Mouse (Mus musculus): ENCODE measurements at regions not wholly inside any gene's neighbourhood (a gene's known extent, or its start where the extent isn't known, plus 50 kb on each side); places are given as distances from the start of the nearest gene placed in this dataset.

GRCm38 (mm10) chr3:143985349-143986199 lies 219.4 kb downstream of the Lmo4 start:
- Histone ChIP-seq H3K27ac (ENCODE audit: low read depth, low read length) (no peak overlapping the region), H3K4me1 (replicated peaks; ENCODE audit: control insufficient read depth, insufficient read depth, low read length) (no peaks in the 10 kb centered on the region), H3K36me3 (ENCODE audit: control insufficient read depth, insufficient read depth, low read length) (no peaks in the 10 kb centered on the region), H3K9me3 (ENCODE audit: control insufficient read depth, low read length) (no peaks in the 10 kb centered on the region), H3K9ac (ENCODE audit: low read depth, low read length) (no peak overlapping the region), H3K4me2 (no peak overlapping the region), H3K4me3 (ENCODE audit: low read depth, low read length) (no peak overlapping the region), H3K27me3 (replicated peaks; ENCODE audit: control insufficient read depth, insufficient read depth, low read length) (no peaks in the 10 kb centered on the region)
- ATAC-seq (replicated peaks; ENCODE audit: low FRiP score) (no peak), DNase-seq (ENCODE audit: low spot score) (no peak)
- WGBS: 77% methylated on average over 6 of the region's 6 CpGs

GRCm38 (mm10) chr3:143978703-143979102 lies 226.3 kb downstream of the Lmo4 start:
- DNase-seq (ENCODE audit: low spot score) (no peak), ATAC-seq (replicated peaks; ENCODE audit: low FRiP score) (no peak)
- no peak overlapping the region for H3K4me3 ChIP-seq (ENCODE audit: low read depth, low read length)
- WGBS: 84% methylated on average over 2 of the region's 2 CpGs
- no peaks in the 10 kb centered on the region for H3K4me1 ChIP-seq (replicated peaks; ENCODE audit: control insufficient read depth, insufficient read depth, low read length)
- H3K9ac ChIP-seq (ENCODE audit: low read depth, low read length): no peak overlapping the region
- no peaks in the 10 kb centered on the region for H3K9me3 ChIP-seq (ENCODE audit: control insufficient read depth, low read length)
- H3K4me2 ChIP-seq: no peak overlapping the region
- H3K27me3 ChIP-seq (replicated peaks; ENCODE audit: control insufficient read depth, insufficient read depth, low read length): no peaks in the 10 kb centered on the region
- H3K27ac ChIP-seq (ENCODE audit: low read depth, low read length): no peak overlapping the region
- H3K36me3 ChIP-seq (ENCODE audit: control insufficient read depth, insufficient read depth, low read length): no peaks in the 10 kb centered on the region

GRCm38 (mm10) chr3:143977886-143978447 lies 227.1 kb downstream of the Lmo4 start:
- 82% methylated on average over 7 of the region's 7 CpGs for WGBS
- no peaks in the 10 kb centered on the region for H3K36me3 ChIP-seq (ENCODE audit: control insufficient read depth, insufficient read depth, low read length)
- no peak overlapping the region for H3K4me2 ChIP-seq
- ATAC-seq (replicated peaks; ENCODE audit: low FRiP score) (no peak), DNase-seq (ENCODE audit: low spot score) (no peak)
- H3K9ac ChIP-seq (ENCODE audit: low read depth, low read length): no peak overlapping the region
- H3K27me3 ChIP-seq (replicated peaks; ENCODE audit: control insufficient read depth, insufficient read depth, low read length): no peaks in the 10 kb centered on the region
- no peaks in the 10 kb centered on the region for H3K4me1 ChIP-seq (replicated peaks; ENCODE audit: control insufficient read depth, insufficient read depth, low read length)
- H3K27ac ChIP-seq (ENCODE audit: low read depth, low read length): no peak overlapping the region
- H3K4me3 ChIP-seq (ENCODE audit: low read depth, low read length): no peak overlapping the region
- no peaks in the 10 kb centered on the region for H3K9me3 ChIP-seq (ENCODE audit: control insufficient read depth, low read length)

GRCm38 (mm10) chr3:143973582-143973981 lies 231.4 kb downstream of the Lmo4 start:
- WGBS: 73% methylated on average over 9 of the region's 9 CpGs
- no peak for ATAC-seq (replicated peaks; ENCODE audit: low FRiP score)
- H3K9me3 ChIP-seq (ENCODE audit: control insufficient read depth, low read length): no peaks in the 10 kb centered on the region
- no peaks in the 10 kb centered on the region for H3K36me3 ChIP-seq (ENCODE audit: control insufficient read depth, insufficient read depth, low read length)
- no peak for DNase-seq (ENCODE audit: low spot score)
- H3K9ac ChIP-seq (ENCODE audit: low read depth, low read length): no peak overlapping the region
- H3K4me2 ChIP-seq: no peak overlapping the region
- H3K27me3 ChIP-seq (replicated peaks; ENCODE audit: control insufficient read depth, insufficient read depth, low read length): no peaks in the 10 kb centered on the region
- no peaks in the 10 kb centered on the region for H3K4me1 ChIP-seq (replicated peaks; ENCODE audit: control insufficient read depth, insufficient read depth, low read length)
- H3K4me3 ChIP-seq (ENCODE audit: low read depth, low read length): no peak overlapping the region
- H3K27ac ChIP-seq (ENCODE audit: low read depth, low read length): no peak overlapping the region

GRCm38 (mm10) chr3:143972351-143972750 lies 232.7 kb downstream of the Lmo4 start:
- H3K9ac ChIP-seq (ENCODE audit: low read depth, low read length): no peak overlapping the region
- H3K27ac ChIP-seq (ENCODE audit: low read depth, low read length): no peak overlapping the region
- H3K36me3 ChIP-seq (ENCODE audit: control insufficient read depth, insufficient read depth, low read length): no peaks in the 10 kb centered on the region
- DNase-seq (ENCODE audit: low spot score) (no peak), ATAC-seq (replicated peaks; ENCODE audit: low FRiP score) (no peak)
- H3K9me3 ChIP-seq (ENCODE audit: control insufficient read depth, low read length): no peaks in the 10 kb centered on the region
- no peaks in the 10 kb centered on the region for H3K27me3 ChIP-seq (replicated peaks; ENCODE audit: control insufficient read depth, insufficient read depth, low read length)
- H3K4me3 ChIP-seq (ENCODE audit: low read depth, low read length): no peak overlapping the region
- H3K4me2 ChIP-seq: no peak overlapping the region
- H3K4me1 ChIP-seq (replicated peaks; ENCODE audit: control insufficient read depth, insufficient read depth, low read length): no peaks in the 10 kb centered on the region

GRCm38 (mm10) chr3:143970771-143971170 lies 234.2 kb downstream of the Lmo4 start:
- H3K36me3 ChIP-seq (ENCODE audit: control insufficient read depth, insufficient read depth, low read length): no peaks in the 10 kb centered on the region
- H3K9me3 ChIP-seq (ENCODE audit: control insufficient read depth, low read length): no peaks in the 10 kb centered on the region
- WGBS: 91% methylated on average over 11 of the region's 11 CpGs
- H3K4me3 ChIP-seq (ENCODE audit: low read depth, low read length): no peak overlapping the region
- no peaks in the 10 kb centered on the region for H3K27me3 ChIP-seq (replicated peaks; ENCODE audit: control insufficient read depth, insufficient read depth, low read length)
- DNase-seq (ENCODE audit: low spot score) (no peak), ATAC-seq (replicated peaks; ENCODE audit: low FRiP score) (no peak)
- H3K27ac ChIP-seq (ENCODE audit: low read depth, low read length): no peak overlapping the region
- no peak overlapping the region for H3K9ac ChIP-seq (ENCODE audit: low read depth, low read length)
- no peaks in the 10 kb centered on the region for H3K4me1 ChIP-seq (replicated peaks; ENCODE audit: control insufficient read depth, insufficient read depth, low read length)
- no peak overlapping the region for H3K4me2 ChIP-seq

- WGBS: 89% methylated on average over 7 of the region's 7 CpGs
- Histone ChIP-seq H3K9me3 (ENCODE audit: control insufficient read depth, low read length) (no peaks in the 10 kb centered on the region), H3K27me3 (replicated peaks; ENCODE audit: control insufficient read depth, insufficient read depth, low read length) (no peaks in the 10 kb centered on the region), H3K36me3 (ENCODE audit: control insufficient read depth, insufficient read depth, low read length) (no peaks in the 10 kb centered on the region), H3K27ac (ENCODE audit: low read depth, low read length) (no peak overlapping the region), H3K4me2 (no peak overlapping the region), H3K4me3 (ENCODE audit: low read depth, low read length) (no peak overlapping the region), H3K9ac (ENCODE audit: low read depth, low read length) (no peak overlapping the region), H3K4me1 (replicated peaks; ENCODE audit: control insufficient read depth, insufficient read depth, low read length) (no peaks in the 10 kb centered on the region)
- ATAC-seq (replicated peaks; ENCODE audit: low FRiP score) (no peak), DNase-seq (ENCODE audit: low spot score) (no peak)
These were observed 249.5 kb downstream of the Lmo4 start for GRCm38 (mm10) chr3:143955508-143955907.

GRCm38 (mm10) chr3:143954822-143955221 lies 250.2 kb downstream of the Lmo4 start:
- Histone ChIP-seq H3K9ac (ENCODE audit: low read depth, low read length) (no peak overlapping the region), H3K36me3 (ENCODE audit: control insufficient read depth, insufficient read depth, low read length) (no peaks in the 10 kb centered on the region), H3K27ac (ENCODE audit: low read depth, low read length) (no peak overlapping the region), H3K27me3 (replicated peaks; ENCODE audit: control insufficient read depth, insufficient read depth, low read length) (no peaks in the 10 kb centered on the region), H3K4me3 (ENCODE audit: low read depth, low read length) (no peak overlapping the region), H3K4me1 (replicated peaks; ENCODE audit: control insufficient read depth, insufficient read depth, low read length) (no peaks in the 10 kb centered on the region), H3K4me2 (no peak overlapping the region), H3K9me3 (ENCODE audit: control insufficient read depth, low read length) (no peaks in the 10 kb centered on the region)
- DNase-seq (ENCODE audit: low spot score) (no peak), ATAC-seq (replicated peaks; ENCODE audit: low FRiP score) (no peak)
- WGBS: 66% methylated on average over 7 of the region's 7 CpGs

DNA sequence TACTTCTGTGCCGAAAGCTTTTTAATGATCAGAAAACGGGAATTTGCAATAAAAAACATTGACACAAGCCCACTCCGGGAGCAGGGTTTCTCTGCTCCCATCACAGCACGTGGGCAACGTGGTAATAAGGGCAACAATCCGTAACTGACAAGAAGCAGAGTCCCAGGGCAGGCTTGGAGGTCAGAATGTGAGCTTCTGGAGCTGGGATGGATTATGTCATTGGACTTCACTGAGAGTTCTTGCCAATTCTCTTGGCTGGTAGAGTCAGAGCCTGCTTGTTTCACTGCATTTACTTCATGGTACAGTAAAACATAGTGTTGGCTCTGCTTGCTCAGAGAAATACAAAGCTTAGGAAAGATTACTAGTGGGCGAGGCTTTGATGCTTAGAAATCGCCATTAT lies 252.7 kb downstream of the Lmo4 start:
- H3K4me2 ChIP-seq: no peak overlapping the region
- 65% methylated on average over 8 of the region's 8 CpGs for WGBS
- ATAC-seq (replicated peaks; ENCODE audit: low FRiP score): no peak
- no peak overlapping the region for H3K4me3 ChIP-seq (ENCODE audit: low read depth, low read length)
- H3K36me3 ChIP-seq (ENCODE audit: control insufficient read depth, insufficient read depth, low read length): no peaks in the 10 kb centered on the region
- no peak overlapping the region for H3K9ac ChIP-seq (ENCODE audit: low read depth, low read length)
- no peaks in the 10 kb centered on the region for H3K9me3 ChIP-seq (ENCODE audit: control insufficient read depth, low read length)
- no peaks in the 10 kb centered on the region for H3K27me3 ChIP-seq (replicated peaks; ENCODE audit: control insufficient read depth, insufficient read depth, low read length)
- no peaks in the 10 kb centered on the region for H3K4me1 ChIP-seq (replicated peaks; ENCODE audit: control insufficient read depth, insufficient read depth, low read length)
- no peak overlapping the region for H3K27ac ChIP-seq (ENCODE audit: low read depth, low read length)
- no peak for DNase-seq (ENCODE audit: low spot score)
